Mouse (Mus musculus) limb, embryonic 10.5 days (tissue): ENCODE data around the gene Col4a2. TPM values are rescaled to one million over a fixed set of nuclear protein-coding genes. Genes with fewer than 3 reads are reported as not detected.

Experiments used
- DNase-seq: peaks from one replicate; pipeline ENCODE4 v3.0.0-alpha.2; 2017; ENCODE audit warnings: low spot score
- H3K27ac ChIP-seq: fragments of 300-500 bp; sonication (generic); 2 replicates; pipeline ENCODE4 v1.5.1; 2016; ENCODE audit warnings: mild to moderate bottlenecking
- H3K27me3 ChIP-seq: fragments of 300-500 bp; sonication (generic); 2 replicates; pipeline ENCODE4 v1.6.1; 2016; ENCODE audit warnings: low read depth, mild to moderate bottlenecking; ENCODE audit not compliant: poor library complexity, severe bottlenecking
- H3K36me3 ChIP-seq: fragments of 300-500 bp; sonication (generic); 2 replicates; pipeline ENCODE4 v1.6.1; 2016; ENCODE audit warnings: mild to moderate bottlenecking, moderate library complexity
- H3K4me1 ChIP-seq: fragments of 300-500 bp; sonication (generic); 2 replicates; pipeline ENCODE4 v1.6.1; 2016
- H3K4me3 ChIP-seq: fragments of 300-500 bp; sonication (generic); 2 replicates; pipeline ENCODE4 v1.5.1; 2016; ENCODE audit warnings: mild to moderate bottlenecking, moderate library complexity
- H3K9me3 ChIP-seq: fragments of 300-500 bp; sonication (generic); replicated peaks from 2 replicates; pipeline ENCODE4 v1.6.1; 2016; ENCODE audit warnings: mild to moderate bottlenecking
- WGBS: fragments of 180-500 bp; shearing (Covaris S2); methylation state at CpG from one replicate; pipeline ENCODE4 v1.1.7; 2016; 5-methylcytosine and 5-hydroxymethylcytosine counted together
- polyA plus RNA-seq: library from polyadenylated mRNA; unstranded; fragments of >200 nt; fragmentation: Nextera tagmentation; extraction: Ambion mirVana; gene quantifications from 2 replicates; pipeline ENCODE4 v1.2.1, GENCODE M21; 2016

Col4a2 gene
- polyA plus RNA-seq, 1 experiment from 2014 or later, result 53.0 TPM

DNA sequence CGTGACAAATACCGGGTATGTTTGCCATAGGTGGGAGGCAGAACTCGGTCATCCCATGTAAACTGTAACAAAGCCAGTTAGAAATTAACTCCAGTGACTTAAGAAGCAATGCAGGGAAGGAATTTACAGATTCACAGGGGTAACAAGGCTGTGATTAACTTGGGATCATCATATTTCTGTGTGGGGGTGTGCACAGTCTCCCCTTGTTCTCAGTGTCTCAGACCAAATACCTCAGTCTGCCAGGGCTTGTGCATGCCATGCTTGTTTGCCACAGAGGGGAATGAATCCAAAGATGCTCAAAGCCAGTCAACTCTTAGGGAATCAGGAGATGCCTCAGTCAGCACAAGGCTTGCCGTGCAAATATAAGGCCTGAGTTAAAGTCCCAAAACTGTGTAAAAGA lies 89.6 kb downstream of the Col4a2 start:
- no peaks in the 10 kb centered on the region for H3K9me3 ChIP-seq
- DNase-seq, result no peak
- no peak overlapping the region for H3K4me3 ChIP-seq
- H3K36me3 ChIP-seq, result peaks cover 68% of the 10 kb centered on the region
- no peak overlapping the region for H3K27ac ChIP-seq
- WGBS, result 92% methylated on average over 4 of the region's 4 CpGs
- H3K4me1 ChIP-seq, result peaks cover 25% of the 10 kb centered on the region
- no peaks in the 10 kb centered on the region for H3K27me3 ChIP-seq

DNA sequence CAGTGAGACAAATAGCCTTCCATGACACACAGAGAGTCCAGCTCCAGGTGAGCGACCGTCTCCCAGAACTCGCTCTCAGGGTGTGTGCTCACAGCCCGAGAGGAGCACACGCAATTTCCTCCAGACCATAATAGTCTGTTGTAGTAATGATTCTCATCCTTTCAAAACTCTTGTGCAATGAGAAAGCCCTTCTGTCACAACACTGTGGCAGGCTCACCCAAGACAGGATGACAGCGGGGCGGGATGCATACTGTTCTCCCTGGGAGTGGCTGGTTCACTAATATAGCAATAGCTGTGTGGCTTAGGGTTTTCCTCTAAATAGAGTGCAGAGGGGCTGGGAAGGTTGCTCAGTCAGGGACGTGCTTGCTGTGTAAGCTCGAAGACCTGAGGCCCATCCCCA lies 91.2 kb downstream of the Col4a2 start:
- Histone ChIP-seq H3K4me3 (no peak overlapping the region), H3K27ac (no peak overlapping the region), H3K4me1 (peaks cover 22% of the 10 kb centered on the region), H3K9me3 (no peaks in the 10 kb centered on the region), H3K36me3 (peaks cover 78% of the 10 kb centered on the region), H3K27me3 (no peaks in the 10 kb centered on the region)
- DNase-seq, result no peak
- WGBS, result 96% methylated on average over 9 of the region's 9 CpGs

DNA sequence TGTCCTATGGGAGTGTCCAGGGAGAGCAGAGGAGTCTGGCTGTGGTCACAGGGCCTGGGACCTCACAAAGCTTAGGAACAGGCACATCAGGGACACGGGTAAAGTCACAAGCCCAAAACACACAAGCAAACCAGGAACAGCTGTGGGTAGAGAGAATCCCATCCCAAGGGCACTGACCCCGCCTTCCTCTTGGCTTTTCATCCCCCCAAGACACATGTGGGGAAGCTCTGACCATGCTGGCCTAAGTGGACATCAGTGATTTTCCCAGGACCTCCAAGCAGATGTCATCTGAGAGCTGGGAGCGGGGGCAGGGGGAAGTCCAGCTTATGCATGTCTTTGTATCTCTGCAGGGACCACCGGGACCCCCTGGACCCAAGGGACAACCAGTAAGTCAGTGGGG lies 92.0 kb downstream of the Col4a2 start:
- Histone ChIP-seq H3K27me3 (no peaks in the 10 kb centered on the region), H3K9me3 (no peaks in the 10 kb centered on the region), H3K4me3 (no peak overlapping the region), H3K4me1 (peaks cover 20% of the 10 kb centered on the region), H3K36me3 (peaks cover 82% of the 10 kb centered on the region), H3K27ac (no peak overlapping the region)
- no peak for DNase-seq
- 74% methylated on average over 4 of the region's 4 CpGs for WGBS

DNA sequence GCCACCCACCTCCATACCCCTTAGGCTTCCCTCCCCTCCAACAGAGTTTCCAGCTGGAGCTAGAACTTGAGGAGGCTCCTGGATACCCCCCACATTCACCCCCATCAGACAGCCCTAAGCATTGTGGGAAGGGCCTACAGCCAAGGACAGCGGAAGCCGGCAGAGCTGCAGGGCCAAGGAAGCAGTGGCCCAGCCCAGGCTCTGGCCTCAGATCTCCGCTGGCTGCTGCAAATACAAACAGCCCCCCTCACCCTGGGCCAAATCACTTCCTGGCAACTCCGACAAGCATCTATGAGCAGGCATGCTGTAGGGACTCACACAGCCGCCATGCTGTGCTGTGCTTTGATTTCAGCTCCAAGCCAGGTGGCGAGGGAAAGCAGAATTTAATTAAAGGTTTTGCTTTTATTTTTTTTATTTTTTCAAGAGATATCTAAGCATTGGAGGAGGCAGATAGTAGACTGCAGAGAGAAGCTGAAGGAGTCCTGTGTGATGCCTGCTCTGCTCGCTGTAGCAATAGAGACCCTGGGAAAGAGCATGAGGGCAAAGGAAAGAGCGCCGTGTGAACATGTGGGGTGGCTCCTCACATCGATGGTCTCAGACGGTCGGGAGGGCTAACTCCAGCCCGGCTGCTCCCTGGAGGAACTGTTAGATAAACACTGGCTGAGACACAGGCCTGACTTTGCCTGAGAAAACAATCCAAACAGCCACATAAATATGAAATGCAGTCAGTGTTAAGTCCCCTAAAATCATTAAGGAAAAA lies 93.3 kb downstream of the Col4a2 start:
- H3K4me1 ChIP-seq, result peaks cover 20% of the 10 kb centered on the region
- DNase-seq, result peak; percentile 37
- no peaks in the 10 kb centered on the region for H3K27me3 ChIP-seq
- 59% methylated on average over 13 of the region's 13 CpGs for WGBS
- peaks cover 89% of the 10 kb centered on the region for H3K36me3 ChIP-seq
- H3K9me3 ChIP-seq, result no peaks in the 10 kb centered on the region
- peak overlapping the region; percentile 64 for H3K27ac ChIP-seq
- H3K4me3 ChIP-seq, result no peak overlapping the region

DNA sequence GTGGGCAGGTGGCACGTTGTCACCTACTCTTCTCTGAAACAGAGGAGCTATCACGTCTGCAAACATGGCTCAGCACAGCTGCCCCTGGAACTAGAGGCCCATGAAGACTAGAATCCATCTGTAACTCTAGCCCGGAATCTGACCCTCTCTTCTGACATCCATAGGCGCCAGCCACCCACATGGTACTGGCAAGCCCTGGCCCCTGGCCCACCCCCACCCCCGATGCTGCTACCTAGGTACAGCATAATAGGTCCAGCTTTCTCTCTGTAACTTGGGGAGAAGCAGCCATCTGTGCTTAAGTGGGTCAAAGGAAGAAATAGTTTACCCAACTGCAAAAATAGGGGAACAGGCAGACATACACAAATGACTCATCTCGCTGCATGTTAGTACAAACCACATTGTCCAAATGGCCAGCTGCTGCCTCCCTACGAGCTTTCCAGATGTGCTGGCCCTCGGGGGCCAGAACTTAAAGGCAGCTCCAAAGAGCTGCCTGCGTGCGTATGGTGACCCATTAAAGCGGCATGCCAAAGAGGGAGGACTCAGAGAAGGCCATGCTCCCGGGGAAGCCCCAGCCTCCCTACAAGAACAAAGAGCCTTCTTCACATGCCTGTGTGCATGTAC lies 99.0 kb downstream of the Col4a2 start:
- peak; percentile 36 for DNase-seq

DNA sequence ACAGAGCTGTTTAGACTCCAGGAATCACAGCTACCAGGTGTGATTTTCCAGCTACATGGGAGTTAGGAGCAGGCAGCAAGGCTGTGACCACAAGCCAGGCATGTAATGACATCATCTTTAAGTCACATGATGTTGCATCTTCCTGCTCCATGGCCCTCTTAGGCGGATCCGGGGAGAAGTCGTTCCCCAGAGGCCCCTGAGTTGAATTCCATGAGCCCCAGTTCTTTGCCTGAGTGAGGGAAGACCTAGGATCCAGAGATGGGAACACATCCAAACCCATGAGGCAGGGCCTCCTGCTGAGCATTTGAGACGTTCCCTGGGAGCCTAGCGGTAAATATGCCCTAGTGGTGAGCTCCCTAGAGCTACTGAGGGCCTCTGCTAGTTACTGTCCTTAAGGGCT lies 99.8 kb downstream of the Col4a2 start:
- Histone ChIP-seq H3K27ac (peak overlapping the region; percentile 65), H3K4me3 (no peak overlapping the region), H3K36me3 (peaks cover 76% of the 10 kb centered on the region), H3K9me3 (no peaks in the 10 kb centered on the region), H3K4me1 (peaks cover 15% of the 10 kb centered on the region), H3K27me3 (no peaks in the 10 kb centered on the region)
- no peak for DNase-seq
- WGBS, result 81% methylated on average over 5 of the region's 5 CpGs

More for the DNA sequence above, 99.0 kb downstream of the Col4a2 start:
- no peaks in the 10 kb centered on the region for H3K27me3 ChIP-seq
- H3K4me1 ChIP-seq, result peaks cover 15% of the 10 kb centered on the region
- H3K27ac ChIP-seq, result peak overlapping the region; percentile 65
- no peak overlapping the region for H3K4me3 ChIP-seq
- WGBS, result 69% methylated on average over 12 of the region's 12 CpGs
- H3K9me3 ChIP-seq, result no peaks in the 10 kb centered on the region
- H3K36me3 ChIP-seq, result peaks cover 83% of the 10 kb centered on the region

DNA sequence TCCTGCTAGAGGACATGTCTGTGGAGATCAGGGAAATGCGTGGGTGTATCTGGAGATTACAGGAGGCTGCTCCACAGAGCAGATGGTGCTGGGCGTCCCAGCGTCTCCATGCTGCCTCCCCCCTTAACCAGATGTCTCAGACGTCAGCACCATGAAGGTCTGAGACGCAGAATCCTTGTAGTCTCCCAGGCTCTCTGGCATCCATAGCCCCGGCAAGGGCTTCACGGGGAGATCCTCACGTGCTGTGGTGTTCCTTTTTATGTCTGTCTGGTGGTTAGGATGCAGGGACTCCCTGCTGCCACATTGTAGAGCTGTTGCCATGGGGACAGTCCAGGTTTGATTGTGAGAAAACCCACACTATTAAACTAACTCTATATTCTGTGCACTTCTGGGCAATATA lies 101.7 kb downstream of the Col4a2 start:
- WGBS, result 74% methylated on average over 8 of the region's 8 CpGs
- Histone ChIP-seq H3K9me3 (no peaks in the 10 kb centered on the region), H3K36me3 (peaks cover 58% of the 10 kb centered on the region), H3K4me1 (peaks cover 17% of the 10 kb centered on the region), H3K4me3 (no peak overlapping the region), H3K27ac (no peak overlapping the region), H3K27me3 (no peaks in the 10 kb centered on the region)
- DNase-seq, result no peak

DNA sequence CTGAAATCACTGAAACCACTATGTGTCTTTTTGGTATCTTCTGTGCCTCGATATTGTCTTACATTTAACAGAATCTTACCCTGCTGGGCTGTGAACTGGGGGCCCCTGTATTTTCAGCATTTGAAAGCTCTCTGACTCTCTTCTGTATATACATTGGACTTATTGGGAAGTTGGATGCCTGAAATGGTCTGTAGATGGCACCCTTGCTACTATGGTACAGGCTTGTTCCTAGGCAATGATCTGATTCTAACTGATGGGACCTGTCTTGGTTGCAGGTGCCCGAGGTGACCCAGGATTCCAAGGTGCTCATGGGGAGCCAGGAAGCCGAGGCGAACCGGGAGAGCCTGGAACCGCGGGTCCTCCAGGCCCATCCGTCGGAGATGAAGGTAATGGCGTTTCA lies 102.5 kb downstream of the Col4a2 start:
- 87% methylated on average over 10 of the region's 10 CpGs for WGBS
- no peak for DNase-seq
- H3K27me3 ChIP-seq, result no peaks in the 10 kb centered on the region
- H3K4me1 ChIP-seq, result peaks cover 18% of the 10 kb centered on the region
- no peak overlapping the region for H3K4me3 ChIP-seq
- peaks cover 50% of the 10 kb centered on the region for H3K36me3 ChIP-seq
- no peaks in the 10 kb centered on the region for H3K9me3 ChIP-seq
- no peak overlapping the region for H3K27ac ChIP-seq

DNA sequence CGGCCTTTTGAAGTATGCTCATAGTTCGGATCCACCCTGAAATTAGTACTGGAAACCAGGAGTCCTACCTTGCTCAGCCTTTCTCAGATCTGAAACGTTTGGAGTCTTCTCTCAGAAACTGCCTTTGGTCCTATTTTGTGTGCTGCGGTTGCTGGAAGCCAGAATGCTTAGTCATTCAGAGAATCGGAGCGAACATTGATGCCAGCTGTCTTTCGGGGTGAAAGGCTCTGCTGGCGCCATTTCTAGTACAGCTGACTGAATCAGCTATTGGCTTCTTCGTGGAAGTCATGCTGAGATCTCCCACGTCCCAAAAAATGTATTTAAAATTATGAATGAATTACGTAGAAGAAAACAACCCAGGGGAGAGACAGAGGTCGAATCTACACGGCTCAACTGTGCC lies 105.2 kb downstream of the Col4a2 start:
- 87% methylated on average over 13 of the region's 13 CpGs for WGBS
- H3K9me3 ChIP-seq, result no peaks in the 10 kb centered on the region
- peaks cover 57% of the 10 kb centered on the region for H3K36me3 ChIP-seq
- no peak overlapping the region for H3K27ac ChIP-seq
- 0 out of 2 replicates have a peak, but pooled peaks cover 7% of the 10 kb centered on the region for H3K4me1 ChIP-seq
- no peak overlapping the region for H3K4me3 ChIP-seq
- DNase-seq, result no peak
- H3K27me3 ChIP-seq, result no peaks in the 10 kb centered on the region

DNA sequence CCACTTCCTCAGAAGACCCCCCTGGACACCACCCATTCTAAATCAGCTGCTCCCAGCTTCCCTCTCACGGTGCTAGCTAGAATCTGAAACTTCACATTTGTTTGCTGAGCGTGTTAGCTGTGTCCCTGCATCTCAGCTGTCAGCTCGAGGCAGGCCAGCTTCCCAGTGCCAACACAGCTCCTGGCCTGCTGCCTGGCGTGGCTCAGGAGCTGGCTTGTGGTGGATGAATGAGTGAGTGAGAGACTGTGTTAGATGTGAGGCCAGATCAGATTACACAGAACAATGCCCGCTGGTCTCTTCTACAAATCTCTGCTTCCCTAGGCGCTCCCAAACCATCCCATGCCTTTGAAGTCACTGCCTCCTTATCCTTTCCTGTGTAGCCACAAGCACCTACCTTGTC lies 106.6 kb downstream of the Col4a2 start:
- 43% methylated on average over 6 of the region's 6 CpGs for WGBS
- Histone ChIP-seq H3K27me3 (no peaks in the 10 kb centered on the region), H3K9me3 (no peaks in the 10 kb centered on the region), H3K4me1 (0 out of 2 replicates have a peak, but pooled peaks cover 4% of the 10 kb centered on the region), H3K27ac (no peak overlapping the region), H3K4me3 (no peak overlapping the region), H3K36me3 (peaks cover 55% of the 10 kb centered on the region)
- DNase-seq, result no peak

DNA sequence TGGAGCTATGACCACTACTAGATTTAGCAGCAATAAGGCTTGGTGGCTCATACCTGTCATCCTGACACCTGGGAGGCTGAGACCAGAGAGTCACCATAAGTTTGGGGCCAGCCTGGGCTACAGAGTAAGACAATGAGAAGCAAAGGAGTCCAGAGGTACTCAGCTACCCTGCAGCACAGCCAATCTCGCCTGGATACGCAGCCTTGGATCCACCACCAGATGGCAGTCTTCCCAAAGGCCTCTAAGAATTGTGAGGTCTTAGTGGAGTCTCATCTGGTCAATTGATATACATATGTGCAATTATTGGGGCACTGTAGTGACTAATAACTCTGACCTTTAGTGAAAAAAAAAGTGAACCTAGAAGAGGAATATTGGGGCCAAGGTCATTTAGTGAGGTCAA lies 107.0 kb downstream of the Col4a2 start:
- Histone ChIP-seq H3K36me3 (peaks cover 53% of the 10 kb centered on the region), H3K27ac (no peak overlapping the region), H3K27me3 (no peaks in the 10 kb centered on the region), H3K4me3 (no peak overlapping the region), H3K9me3 (no peaks in the 10 kb centered on the region), H3K4me1 (0 out of 2 replicates have a peak, but pooled peaks cover 3% of the 10 kb centered on the region)
- peak; percentile 70 for DNase-seq
- WGBS, result 18% methylated on average over 2 of the region's 2 CpGs

DNA sequence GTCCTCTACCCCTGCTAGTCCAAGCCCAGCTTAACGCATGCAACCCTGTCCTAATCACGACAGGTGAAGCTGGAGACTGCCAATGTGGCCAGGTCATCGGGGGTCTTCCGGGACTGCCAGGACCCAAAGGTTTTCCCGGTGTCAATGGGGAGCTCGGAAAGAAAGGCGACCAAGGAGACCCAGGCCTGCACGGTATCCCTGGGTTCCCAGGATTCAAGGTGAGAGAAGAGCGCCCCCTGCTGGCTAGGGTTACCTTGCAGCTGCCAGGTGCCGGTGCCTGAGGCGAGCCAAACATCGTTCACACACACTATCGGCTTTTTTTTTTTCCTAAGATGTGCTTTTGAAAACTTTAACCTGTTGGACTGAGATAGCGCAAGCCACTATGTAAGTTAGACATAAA lies 108.5 kb downstream of the Col4a2 start:
- Histone ChIP-seq H3K27ac (no peak overlapping the region), H3K9me3 (no peaks in the 10 kb centered on the region), H3K4me3 (no peak overlapping the region), H3K27me3 (no peaks in the 10 kb centered on the region), H3K4me1 (0 out of 2 replicates have a peak, but pooled peaks cover 3% of the 10 kb centered on the region), H3K36me3 (peaks cover 54% of the 10 kb centered on the region)
- DNase-seq, result peak; percentile 76
- 52% methylated on average over 14 of the region's 14 CpGs for WGBS

DNA sequence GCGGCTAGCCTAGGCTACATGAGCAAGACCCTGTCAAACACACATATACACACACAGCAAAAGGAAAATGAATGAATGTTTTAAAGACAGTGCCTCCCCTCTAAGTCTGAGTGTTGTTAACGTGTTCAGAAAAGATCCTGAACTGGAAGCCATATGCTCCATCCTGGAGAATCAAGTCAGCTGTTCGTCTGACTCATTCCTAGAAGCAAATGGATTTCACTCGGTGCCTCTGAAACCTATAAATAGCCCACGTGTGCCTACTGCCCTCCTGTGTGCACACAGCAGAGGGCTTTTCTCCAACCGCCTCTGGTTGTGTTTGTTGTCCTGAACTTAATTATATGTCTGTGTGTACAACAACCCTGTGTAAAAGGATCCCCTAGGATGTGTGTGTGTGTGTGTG lies 109.4 kb downstream of the Col4a2 start:
- H3K4me3 ChIP-seq, result no peak overlapping the region
- H3K27ac ChIP-seq, result no peak overlapping the region
- DNase-seq, result no peak
- H3K4me1 ChIP-seq, result 0 out of 2 replicates have a peak, but pooled peaks cover 3% of the 10 kb centered on the region
- 89% methylated on average over 6 of the region's 6 CpGs for WGBS
- H3K9me3 ChIP-seq, result no peaks in the 10 kb centered on the region
- H3K36me3 ChIP-seq, result peaks cover 56% of the 10 kb centered on the region
- no peaks in the 10 kb centered on the region for H3K27me3 ChIP-seq
